ENCODE assay signal across 8 mouse cellular contexts in the genomic region with DNA sequence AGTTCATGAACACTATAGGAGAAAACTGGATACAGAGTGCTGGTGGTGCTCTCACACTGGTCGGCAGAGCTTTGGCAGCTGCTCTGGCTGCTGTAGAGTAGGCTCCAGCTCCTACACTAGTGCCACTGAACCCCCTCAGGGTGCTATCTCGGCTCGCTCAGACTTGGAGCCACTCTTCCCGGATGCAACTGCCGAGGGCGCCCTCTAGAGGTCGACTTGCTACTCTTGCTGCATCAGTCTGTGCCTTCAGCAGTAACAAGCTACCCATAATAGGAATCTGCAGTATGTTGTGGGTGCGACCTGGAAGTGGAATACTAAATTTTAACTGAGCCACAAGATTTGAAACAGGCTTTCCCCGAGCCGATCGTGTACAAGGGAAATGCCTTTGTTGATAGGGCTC. TPM values are rescaled to one million over a fixed set of nuclear protein-coding genes. Genes with fewer than 3 reads are reported as not detected.
A peak's percentile ranks its signal among the peaks of the same experiment; 100 is the strongest.
DNase-seq lines count a peak whose midpoint lies in the region; ATAC-seq and TF ChIP-seq lines count a peak whose summit lies in the region.

No protein-coding gene starts in this region.

- no peak for TF ChIP-seq POLR2A in embryonic fibroblast, embryonic 13.5 days (IDR thresholded peaks at IDR 0.05; ENCODE audit: low read depth, low read length)

- DNase-seq in forebrain, embryonic 11.5 days (ENCODE audit: low spot score) = peak; percentile 88
- peak; percentile 80 for DNase-seq in adrenal gland, adult 8-10 months
- peak; percentile 82 to 87 for DNase-seq in heart, postnatal 14 days
- peak; percentile 28 to 89 for DNase-seq in left cerebral cortex, postnatal 10 days (ENCODE audit: extremely low spot score in 1 of 2, low spot score in 2 of 2)
- DNase-seq in mesoderm, embryonic 11.5 days (ENCODE audit: low read depth, low spot score) = peak; percentile 82
- DNase-seq in spleen, postnatal 4 days (ENCODE audit: low spot score in 2 of 2) = peak; percentile 87 to 97

- no peaks in the 10 kb centered on the region for H3K36me3 ChIP-seq in forebrain, embryonic 11.5 days (ENCODE audit: control insufficient read depth, insufficient read depth, low read length)
- H3K36me3 ChIP-seq in forebrain, embryonic 16.5 days (ENCODE audit: control insufficient read depth, insufficient read depth) = no peaks in the 10 kb centered on the region

- H3K27ac ChIP-seq in forebrain, embryonic 11.5 days (ENCODE audit: low read depth, low read length) = no peak overlapping the region
- no peak overlapping the region for H3K27ac ChIP-seq in forebrain, embryonic 16.5 days (ENCODE audit: low read length)
- H3K27ac ChIP-seq in embryonic fibroblast, embryonic 13.5 days (ENCODE audit: insufficient read depth, low read length) = no peak overlapping the region

- H3K9ac ChIP-seq in forebrain, embryonic 11.5 days (ENCODE audit: low read length) = no peak overlapping the region
- H3K9ac ChIP-seq in forebrain, embryonic 16.5 days (replicated peaks; ENCODE audit: low read depth, low read length) = no peak overlapping the region

- TF ChIP-seq CTCF in embryonic fibroblast, embryonic 13.5 days (IDR thresholded peaks at IDR 0.05; ENCODE audit: borderline replicate concordance, insufficient read depth, low read length) = peak; percentile 58; the same call in 1 of the 2 replicates

- H3K4me3 ChIP-seq in forebrain, embryonic 11.5 days (ENCODE audit: low read depth, low read length) = no peak overlapping the region
- H3K4me3 ChIP-seq in forebrain, embryonic 16.5 days (replicated peaks; ENCODE audit: low read length) = no peak overlapping the region
- no peak overlapping the region for H3K4me3 ChIP-seq in embryonic fibroblast, embryonic 13.5 days (ENCODE audit: insufficient read depth, low read length)

- no peak overlapping the region for H3K4me2 ChIP-seq in forebrain, embryonic 11.5 days (ENCODE audit: low read depth, low read length, severe bottlenecking)
- no peak overlapping the region for H3K4me2 ChIP-seq in forebrain, embryonic 16.5 days (ENCODE audit: low read length)

- no peaks in the 10 kb centered on the region for H3K9me3 ChIP-seq in forebrain, embryonic 11.5 days (ENCODE audit: control insufficient read depth, low read length)
- no peaks in the 10 kb centered on the region for H3K9me3 ChIP-seq in forebrain, embryonic 16.5 days (ENCODE audit: control insufficient read depth, low read length)

- WGBS in forebrain, embryonic 11.5 days = 22% methylated on average over 11 of the region's 11 CpGs
- WGBS in forebrain, embryonic 16.5 days = 16% methylated on average over 11 of the region's 11 CpGs

- H3K4me1 ChIP-seq in forebrain, embryonic 11.5 days (replicated peaks; ENCODE audit: control insufficient read depth, insufficient read depth, low read length) = no peaks in the 10 kb centered on the region
- no peaks in the 10 kb centered on the region for H3K4me1 ChIP-seq in forebrain, embryonic 16.5 days (replicated peaks; ENCODE audit: control insufficient read depth, insufficient read depth, low read length)
- H3K4me1 ChIP-seq in embryonic fibroblast, embryonic 13.5 days (ENCODE audit: control insufficient read depth, insufficient read depth, low read length) = peaks cover 12% of the 10 kb centered on the region

- H3K27me3 ChIP-seq in forebrain, embryonic 11.5 days (ENCODE audit: control insufficient read depth, insufficient read depth, low read length) = no peaks in the 10 kb centered on the region
- no peaks in the 10 kb centered on the region for H3K27me3 ChIP-seq in forebrain, embryonic 16.5 days (replicated peaks; ENCODE audit: control insufficient read depth, insufficient read depth, low read length)

- no peak for ATAC-seq in forebrain, embryonic 11.5 days (replicated peaks; ENCODE audit: low FRiP score)
- no peak for ATAC-seq in forebrain, embryonic 16.5 days

- intact Hi-C loops in heart, postnatal 14 days (cut with DNase I) = loop anchor here (2.0 kb wide), 2 partner anchors 81 to 89 kb away; no protein-coding TSS in a partner anchor
- intact Hi-C loops in left cerebral cortex, postnatal 10 days (cut with DNase I) = loop anchor here (5.0 kb wide), 1 partner anchor 72 kb away; no protein-coding TSS in a partner anchor

RNA-seq across cellular contexts. Expression of a gene that starts 40.5 kb away (rescaled TPM):
- polyA plus RNA-seq in forebrain, embryonic 11.5 days (2014; fragmentation: Nextera tagmentation; extraction: Ambion mirVana) = 9.1 and 10.2 TPM in 2 replicates
- 28.3 and 30.1 TPM in 2 replicates for polyA plus RNA-seq in forebrain, embryonic 16.5 days (2015; fragmentation: Nextera tagmentation; extraction: Ambion mirVana)
- total RNA-seq in adrenal gland, adult 8-10 months (2022) = 10 to 100 TPM; 18.7 to 26.7 (median 22.0) TPM
- 2.5 and 3.2 TPM in 2 replicates for polyA plus RNA-seq in embryonic fibroblast, embryonic 13.5 days (2011; ENCODE audit: insufficient read length, low read depth, missing spikeins)
- 10 to 100 TPM; 27.5 to 29.7 TPM for total RNA-seq in heart, postnatal 14 days (2021)
- 10 to 100 TPM; 52.9 to 53.6 TPM for total RNA-seq in left cerebral cortex, postnatal 10 days (2021)
